Mouse (Mus musculus) left cerebral cortex, postnatal 36 days (tissue): ENCODE results near the gene Pex11g. TPM values are rescaled to one million over a fixed set of nuclear protein-coding genes. Genes with fewer than 3 reads are reported as not detected.

Experiments
- DNase-seq, 2 experiments: peaks; one replicate each; pipeline ENCODE4 v3.0.0; 2021 to 2022; ENCODE audit warnings: low spot score in 2 of 2, mixed read lengths in 1 of 2
- intact Hi-C: fragments of 180-260 bp; cut with DNase I; formaldehyde crosslinking; loops from one replicate; pipeline ENCODE4 v1.15.1; 2025
- total RNA-seq, 2 experiments: library from RNA; stranded (reverse); gene quantifications; 2 replicates each; pipeline ENCODE4 v1.2.3; 2021

Pex11g gene
- total RNA-seq, 2 experiments from 2014 or later = 0.54 to 1.3 TPM

DNA sequence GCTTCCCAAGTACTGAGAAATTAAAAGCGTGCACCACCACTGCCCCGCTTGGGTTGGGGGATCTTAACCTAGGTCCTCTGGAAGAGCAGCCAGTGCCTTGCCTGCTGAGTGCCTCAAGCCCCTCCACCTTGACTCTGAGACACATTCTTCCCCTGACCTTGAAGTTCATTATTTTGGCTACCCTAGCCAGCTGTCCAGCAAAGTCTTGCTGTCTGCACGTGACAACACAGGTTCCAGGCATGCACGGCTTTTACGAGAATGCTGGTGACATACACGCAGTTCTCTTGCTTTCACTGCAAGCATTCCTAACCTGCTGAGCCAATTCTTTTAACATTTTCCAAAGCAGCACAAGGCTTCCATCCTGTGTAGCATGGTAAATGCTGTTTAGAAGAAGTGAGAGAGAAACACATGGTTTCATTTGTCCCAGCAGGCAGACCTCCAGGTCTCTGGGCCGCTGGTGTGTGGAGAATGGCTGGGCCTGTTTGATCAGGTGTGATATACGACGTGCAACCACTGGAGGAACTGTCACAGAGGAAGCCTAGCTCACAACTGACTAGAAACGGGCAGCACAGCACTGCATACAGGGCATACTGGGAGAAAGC is 47.3 kb downstream of the Pex11g start:
- intact Hi-C loops = no loop called here
- no peak for DNase-seq

DNA sequence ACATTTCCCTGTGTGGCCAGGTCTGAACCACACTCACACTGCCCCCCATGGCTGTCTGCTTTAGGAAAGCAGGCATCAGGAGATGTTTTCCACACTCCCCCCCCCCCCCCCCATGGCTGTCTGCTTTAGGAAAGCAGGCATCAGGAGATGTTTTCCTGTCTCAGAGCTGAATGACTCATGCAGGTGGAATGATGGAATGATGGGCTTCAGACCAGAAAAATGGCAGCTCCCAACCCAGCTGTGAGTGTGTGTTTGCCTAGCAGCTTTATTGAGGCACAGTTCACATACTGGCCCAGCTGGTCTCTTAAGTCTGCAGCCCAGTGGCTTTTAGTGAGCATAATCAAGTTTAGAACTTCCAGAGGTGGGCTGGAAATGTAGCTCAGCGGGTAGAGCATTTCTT is 49.4 kb downstream of the Pex11g start:
- no peak for DNase-seq
- intact Hi-C loops = no loop called here

DNA sequence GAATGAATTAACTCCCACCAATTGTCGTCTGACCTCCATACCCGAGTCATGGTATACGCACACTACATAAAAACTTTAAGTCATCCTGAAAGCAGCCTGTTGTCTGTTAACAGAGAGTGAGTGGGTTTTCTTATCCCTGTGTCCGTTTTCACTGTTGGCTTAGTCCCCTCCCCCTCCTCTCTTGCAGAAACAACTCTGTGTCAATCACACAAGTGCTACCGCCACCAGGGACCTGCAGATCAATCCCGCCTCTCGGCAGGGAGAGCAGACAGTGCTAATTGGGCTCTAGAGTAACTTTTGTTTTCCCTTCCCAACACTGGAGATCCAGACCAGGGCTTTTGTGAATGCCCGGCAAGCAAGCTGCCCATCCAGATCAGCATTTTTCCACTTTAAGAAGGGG is 50.0 kb downstream of the Pex11g start:
- DNase-seq = no peak
- intact Hi-C loops = no loop called here

DNA sequence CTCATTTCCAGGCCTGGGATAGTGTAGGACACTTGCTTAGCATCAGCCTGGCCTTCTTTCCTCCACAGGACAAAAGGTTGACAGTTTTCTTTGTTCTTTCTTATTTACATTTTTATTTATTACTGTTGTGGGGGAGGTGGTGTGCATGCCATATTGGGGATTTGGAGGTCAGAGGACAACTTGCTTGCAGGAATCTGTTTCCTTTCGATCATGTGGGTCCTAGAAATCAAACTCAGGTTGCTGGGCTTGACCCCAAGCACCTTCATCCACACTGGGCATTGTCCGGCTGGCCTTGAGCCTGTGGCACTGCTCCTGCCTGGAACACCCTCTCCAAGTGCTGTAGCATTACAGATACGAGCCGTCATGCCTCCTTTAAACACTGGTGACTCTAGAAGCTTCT is 50.6 kb downstream of the Pex11g start:
- intact Hi-C loops = no loop called here
- DNase-seq = no peak

DNA sequence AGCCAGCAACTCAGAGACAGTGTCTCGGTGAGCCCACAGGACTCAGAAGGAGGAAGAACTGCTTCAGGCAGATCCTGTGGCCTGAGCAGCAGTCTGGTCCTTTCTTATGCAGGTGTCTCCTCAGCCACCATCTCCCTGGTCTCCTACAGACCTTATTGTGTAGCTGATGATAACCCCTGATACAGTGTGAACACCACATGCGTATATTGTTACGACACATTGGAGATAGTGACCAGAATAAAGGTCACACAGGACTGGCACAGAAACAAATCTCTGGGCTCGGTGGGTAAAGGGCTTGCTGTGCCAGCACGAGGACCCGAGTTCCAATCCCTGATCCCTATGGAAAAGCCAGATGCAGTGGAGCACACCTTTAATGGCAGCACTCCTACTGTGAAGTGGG is 51.8 kb downstream of the Pex11g start:
- intact Hi-C loops = no loop called here
- no peak for DNase-seq

DNA sequence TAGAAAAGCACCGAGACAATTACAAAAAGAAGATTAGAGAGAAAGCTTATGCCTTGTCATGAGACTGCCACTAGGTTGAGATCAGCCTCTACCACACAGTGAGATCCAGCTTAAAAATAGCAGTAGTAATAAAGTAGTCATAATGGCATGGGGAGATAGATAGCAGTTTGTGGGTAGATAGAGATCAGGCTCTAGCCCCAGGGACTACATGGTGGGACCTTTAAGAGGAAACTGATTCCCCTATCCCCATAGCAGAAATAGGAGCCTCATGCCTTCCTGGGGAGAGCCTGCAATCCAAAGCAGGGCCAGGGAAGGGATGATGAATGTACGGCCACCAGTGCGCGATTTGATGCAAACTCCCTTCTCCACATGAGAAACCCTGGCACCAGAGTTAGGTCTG is 52.2 kb downstream of the Pex11g start:
- no peak for DNase-seq

DNA sequence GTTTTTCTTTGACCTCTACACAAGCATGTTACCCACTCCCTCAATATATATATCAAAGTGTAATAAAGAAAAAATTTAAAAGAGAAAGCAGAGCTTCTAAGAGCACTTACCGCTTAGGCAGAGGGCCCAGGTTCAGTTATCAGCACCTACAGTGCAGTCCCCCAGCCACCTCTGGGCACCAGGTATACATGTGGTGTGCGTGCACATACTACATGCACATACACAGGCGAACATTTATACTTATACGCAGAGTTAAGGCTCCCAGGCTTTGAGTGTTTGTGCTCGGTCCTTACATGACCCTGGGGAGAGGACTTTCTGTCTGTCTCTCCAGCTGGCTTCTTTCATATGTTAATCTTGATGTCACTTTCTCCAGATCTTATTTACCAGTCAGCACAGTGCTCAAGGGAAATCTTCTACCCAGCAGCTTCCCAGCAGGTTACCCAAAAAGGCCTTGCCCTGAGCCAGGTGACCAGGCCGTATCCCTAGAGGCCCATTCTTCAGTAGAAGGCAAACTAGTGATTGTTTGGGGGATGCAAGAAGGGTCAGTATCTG is 52.8 kb downstream of the Pex11g start:
- intact Hi-C loops = no loop called here
- DNase-seq = no peak

More for the DNA sequence above, 52.2 kb downstream of the Pex11g start:
- intact Hi-C loops = no loop called here

DNA sequence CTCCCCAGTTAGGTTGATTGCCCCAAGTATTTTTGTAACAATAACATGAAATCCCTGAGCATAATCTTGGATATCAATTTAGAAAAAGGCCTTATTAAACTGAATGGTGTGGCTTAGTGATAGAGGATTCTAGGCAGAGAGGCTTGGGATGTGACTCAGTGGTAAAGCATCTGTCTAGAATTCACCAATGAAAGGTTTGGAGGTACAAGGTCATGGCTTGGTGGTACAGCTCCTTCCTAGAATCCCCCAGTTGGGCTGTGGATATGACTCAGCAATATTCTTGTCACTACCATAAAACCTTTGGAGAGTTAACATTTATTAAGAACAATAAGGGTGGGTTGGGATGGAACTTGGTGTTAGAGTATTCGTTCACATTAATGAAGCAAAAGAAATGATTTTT is 54.7 kb downstream of the Pex11g start:
- intact Hi-C loops = no loop called here
- no peak for DNase-seq

DNA sequence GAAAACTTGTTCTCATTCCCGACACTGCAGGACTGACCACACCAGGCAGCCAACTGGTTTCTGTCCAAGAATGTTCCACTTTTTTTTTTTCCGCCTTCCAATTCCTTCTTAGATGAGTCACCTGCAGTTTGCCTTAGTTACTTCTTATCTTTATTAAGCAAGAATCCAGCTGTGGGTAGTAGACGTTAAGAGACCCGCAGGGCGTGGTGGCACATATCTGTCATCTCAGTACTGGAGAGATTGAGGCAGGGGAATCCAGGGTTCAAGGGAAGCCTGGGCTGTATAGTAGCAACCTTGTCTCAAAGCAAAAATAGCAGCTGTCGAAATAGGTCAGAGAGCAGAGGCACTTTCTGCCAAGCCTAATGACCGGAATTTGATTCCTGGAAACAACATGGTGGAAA is 55.6 kb downstream of the Pex11g start:
- intact Hi-C loops = no loop called here
- DNase-seq = no peak

DNA sequence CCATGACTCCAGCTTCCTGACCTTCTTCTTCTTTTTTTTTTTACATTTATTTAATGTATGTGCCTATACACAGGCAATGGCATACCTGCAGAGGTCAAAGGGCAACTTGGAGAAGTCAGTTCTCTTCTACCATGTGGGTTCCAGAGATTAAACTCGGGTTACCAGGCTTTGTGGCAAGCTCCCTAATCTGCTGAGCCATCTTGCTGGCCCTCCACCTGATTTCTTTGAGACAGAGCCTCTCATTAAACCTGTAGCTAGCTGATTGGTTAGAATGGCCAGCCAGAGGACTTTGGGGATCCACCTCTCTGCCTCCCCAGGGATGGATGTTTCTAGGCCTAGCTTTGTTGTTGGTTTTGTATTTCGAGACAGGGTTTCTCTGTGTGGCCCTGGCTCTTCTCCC is 56.4 kb downstream of the Pex11g start:
- intact Hi-C loops = no loop called here
- no peak for DNase-seq

DNA sequence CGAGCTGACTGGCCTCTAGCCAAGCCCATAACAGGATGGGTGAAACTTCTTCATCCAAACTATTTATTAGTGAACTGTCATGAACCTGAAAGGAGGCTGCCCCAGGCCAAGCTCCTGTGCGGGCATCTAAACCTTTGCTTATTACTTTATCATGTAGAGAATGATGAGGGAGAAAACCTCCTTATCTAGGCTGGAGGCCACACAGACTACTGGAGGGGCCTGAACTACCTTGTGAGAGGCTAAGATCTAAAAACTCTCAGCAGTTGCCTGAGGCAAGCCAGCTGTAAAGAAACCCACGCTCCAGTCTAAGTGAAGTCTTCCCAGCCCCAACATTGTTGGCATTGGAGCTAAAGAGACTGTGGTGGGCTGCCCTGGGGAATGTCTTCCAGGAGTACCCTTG is 60.1 kb downstream of the Pex11g start:
- no peak for DNase-seq
- intact Hi-C loops = no loop called here

Other genes with a start within 250 kb of the Pex11g start
- 10 to 100 TPM; 44.5 to 58.4 TPM for gene Insr, start 188.1 kb downstream of the Pex11g start, total RNA-seq
- gene A430078G23Rik, start 114.3 kb downstream of the Pex11g start, total RNA-seq = not detected
- gene Arhgef18, start 74.7 kb downstream of the Pex11g start, total RNA-seq = 10 to 100 TPM; 45.1 to 51.1 TPM
- gene Tex45, start 3.2 kb upstream of the Pex11g start, total RNA-seq = under 1 TPM in 1 of 2 experiments, not detected in 1; 0.61 TPM
- 10 to 100 TPM; 28.7 to 30.8 TPM for gene Zfp358, start 25.5 kb upstream of the Pex11g start, total RNA-seq
- gene Mcoln1, start 32.8 kb upstream of the Pex11g start, total RNA-seq = 10 to 100 TPM; 78.8 to 98.1 TPM
- 10 to 100 TPM; 55.9 to 79.2 TPM for gene Pnpla6, start 47.7 kb upstream of the Pex11g start, total RNA-seq
- gene C330021F23Rik, start 100.3 kb upstream of the Pex11g start, total RNA-seq = not detected
- 10 to 100 TPM; 35.6 to 39.0 TPM for gene Camsap3, start 119.6 kb upstream of the Pex11g start, total RNA-seq
- 10 to 100 TPM; 36.6 to 36.9 TPM for gene Xab2, start 153.6 kb upstream of the Pex11g start, total RNA-seq
- 10 to 100 TPM; 75.6 to 85.4 TPM for gene Pet100, start 153.9 kb upstream of the Pex11g start, total RNA-seq
- gene Pcp2, start 157.9 kb upstream of the Pex11g start, total RNA-seq = not detected
- 10 to 100 TPM; 44.0 to 61.7 TPM for gene Stxbp2, start 163.3 kb upstream of the Pex11g start, total RNA-seq
- gene Retn, start 188.1 kb upstream of the Pex11g start, total RNA-seq = 1 to 10 TPM in 1 of 2 experiments, under 1 TPM in 1; 0.49 to 1.4 TPM
- under 1 TPM in 1 of 2 experiments, not detected in 1; 0.61 TPM for gene Mcemp1, start 198.1 kb upstream of the Pex11g start, total RNA-seq
- 10 to 100 TPM; 11.3 to 12.0 TPM for gene Fcor, start 204.7 kb upstream of the Pex11g start, total RNA-seq
- gene Trappc5, start 208.6 kb upstream of the Pex11g start, total RNA-seq = 10 to 100 TPM; 25.5 to 26.8 TPM
- not detected for gene Fcer2a, start 226.5 kb upstream of the Pex11g start, total RNA-seq